Mouse (Mus musculus) gastrocnemius, postnatal 4 days (tissue): ENCODE measurements around the gene Cstf1. TPM values are rescaled to one million over a fixed set of nuclear protein-coding genes. Genes with fewer than 3 reads are reported as not detected.

Experiments used
- DNase-seq, 2 experiments: peaks; one replicate each; pipeline ENCODE4 v3.0.0; 2021 to 2022; ENCODE audit warnings: low spot score in 2 of 2, mixed read lengths in 2 of 2
- total RNA-seq, 2 experiments: library from RNA; stranded (reverse); gene quantifications; 2 replicates each; pipeline ENCODE4 v1.2.3; 2021

Cstf1 gene
- total RNA-seq, 2 experiments from 2014 or later: 27.0 to 29.9 TPM

DNA sequence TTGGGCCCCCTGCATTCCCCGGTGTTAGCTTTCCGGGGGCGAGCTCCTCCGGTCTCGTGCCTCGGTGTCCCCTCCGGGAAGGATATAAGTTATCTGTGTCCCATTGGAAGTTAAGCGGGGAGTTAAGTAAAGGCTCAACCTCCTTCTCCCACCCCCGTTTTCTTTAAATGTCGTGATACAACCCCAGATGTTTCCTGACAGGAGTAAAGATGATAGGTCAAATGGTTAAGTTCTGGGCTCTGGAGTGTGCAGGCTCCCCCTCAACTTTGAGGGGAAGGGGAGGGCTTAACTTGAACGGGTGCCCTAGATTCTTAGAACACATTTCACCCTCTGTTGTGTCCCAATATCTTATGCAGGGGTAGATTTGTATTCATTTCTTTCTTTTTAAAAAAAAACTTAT, 777 bp downstream of the Cstf1 start:
- no peak for DNase-seq

DNA sequence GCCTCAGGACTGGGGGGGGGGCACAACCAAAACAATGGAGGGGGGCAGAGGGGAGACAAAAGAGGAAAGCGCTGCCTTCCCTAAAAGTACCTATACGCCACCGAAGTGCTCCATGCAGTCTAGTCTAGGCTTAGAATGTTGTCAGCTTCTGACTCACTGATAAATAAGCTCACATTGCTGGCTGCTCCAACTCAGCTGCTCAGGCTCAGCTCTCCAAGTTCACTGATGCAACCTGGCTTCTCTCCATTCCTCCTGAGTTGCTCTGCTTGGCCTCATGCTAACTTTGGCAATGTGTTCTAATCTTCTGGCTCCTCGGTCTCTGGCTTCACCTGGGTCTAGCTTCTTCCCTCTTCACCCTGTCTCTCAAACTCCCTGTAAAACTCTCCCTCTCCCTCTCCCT, 6.1 kb downstream of the Cstf1 start:
- DNase-seq: no peak

DNA sequence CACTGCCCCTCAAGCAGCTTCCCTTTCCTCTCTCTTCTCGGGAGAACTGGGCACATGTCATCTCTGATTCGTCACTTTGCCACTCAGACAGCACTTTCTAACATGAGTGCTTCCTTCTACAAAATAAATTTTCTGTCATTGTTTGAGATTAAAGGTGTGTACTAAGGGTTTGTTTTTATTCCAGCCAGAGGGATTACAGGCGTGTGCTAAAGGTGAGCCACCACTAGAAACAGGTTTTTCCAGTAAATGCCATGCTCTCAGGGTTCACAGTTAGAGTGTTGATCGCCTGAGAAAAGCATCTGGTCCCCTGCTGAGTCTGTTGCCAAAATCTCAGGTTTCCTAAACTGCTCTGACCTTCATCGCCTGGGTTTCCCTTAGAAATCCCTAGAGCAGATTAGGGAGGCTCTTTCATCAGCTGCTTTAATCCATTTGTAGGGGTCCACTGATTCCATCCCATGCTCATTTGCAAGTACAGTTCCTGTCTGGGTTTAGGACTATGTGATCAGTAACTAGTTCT, 6.6 kb downstream of the Cstf1 start:
- DNase-seq: no peak

DNA sequence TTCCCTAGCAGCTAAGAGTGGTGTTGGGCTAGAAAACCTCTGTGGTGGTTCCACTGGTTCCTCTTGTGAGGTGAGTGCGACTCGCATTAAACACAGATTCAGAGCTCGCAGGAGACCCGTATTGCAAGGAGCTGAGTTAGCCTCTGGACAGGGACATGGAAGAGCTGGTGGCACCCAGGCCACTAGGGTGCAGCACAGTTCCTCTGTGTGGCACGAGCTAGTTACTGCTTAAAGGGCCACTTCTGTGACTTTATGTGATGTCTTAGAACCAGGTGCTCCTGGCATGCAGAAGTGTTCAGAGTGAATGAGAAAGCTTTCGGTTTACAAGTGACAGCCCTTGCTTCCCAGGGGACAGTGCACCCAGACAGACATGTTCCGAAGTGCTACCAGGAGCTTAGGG, 7.9 kb downstream of the Cstf1 start:
- no peak for DNase-seq

DNA sequence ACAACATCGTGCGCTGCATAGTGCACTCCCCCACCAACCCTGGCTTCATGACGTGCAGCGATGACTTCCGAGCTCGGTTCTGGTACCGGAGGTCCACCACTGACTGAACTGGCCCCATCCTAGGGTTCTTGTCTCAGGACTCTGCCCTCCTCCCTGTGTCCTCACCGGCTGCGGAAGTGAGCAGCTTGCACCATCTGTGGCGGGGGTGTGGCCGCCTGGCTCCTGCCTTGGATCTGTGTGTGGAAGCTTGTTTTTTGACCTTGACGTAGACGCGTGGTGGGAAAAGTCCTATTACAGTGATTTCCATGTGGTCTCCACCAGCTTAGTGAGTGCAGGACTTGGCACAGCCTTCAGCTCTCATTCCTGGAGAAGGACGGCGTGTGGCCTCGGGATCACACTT, 10.0 kb downstream of the Cstf1 start:
- no peak for DNase-seq

DNA sequence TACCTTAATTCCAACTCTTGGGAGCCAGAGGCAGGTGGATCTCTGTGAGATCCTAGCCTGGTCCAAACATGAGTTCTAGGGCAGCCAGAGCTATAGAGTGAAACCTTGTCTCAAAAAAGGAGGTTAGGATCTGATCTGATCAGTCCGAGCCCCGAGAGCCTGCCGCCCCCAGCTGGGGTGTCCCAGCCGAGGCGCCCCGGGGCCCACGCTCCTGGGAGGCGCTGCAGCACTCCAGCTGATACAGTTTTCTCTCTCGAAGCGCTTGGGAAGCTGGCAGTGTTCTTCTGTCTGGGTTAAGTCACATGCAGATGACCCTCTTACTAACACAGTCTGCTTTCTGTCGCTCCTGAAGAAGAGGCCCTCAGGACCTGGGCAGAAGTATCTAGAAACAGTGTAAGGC, 10.9 kb downstream of the Cstf1 start:
- DNase-seq: no peak

DNA sequence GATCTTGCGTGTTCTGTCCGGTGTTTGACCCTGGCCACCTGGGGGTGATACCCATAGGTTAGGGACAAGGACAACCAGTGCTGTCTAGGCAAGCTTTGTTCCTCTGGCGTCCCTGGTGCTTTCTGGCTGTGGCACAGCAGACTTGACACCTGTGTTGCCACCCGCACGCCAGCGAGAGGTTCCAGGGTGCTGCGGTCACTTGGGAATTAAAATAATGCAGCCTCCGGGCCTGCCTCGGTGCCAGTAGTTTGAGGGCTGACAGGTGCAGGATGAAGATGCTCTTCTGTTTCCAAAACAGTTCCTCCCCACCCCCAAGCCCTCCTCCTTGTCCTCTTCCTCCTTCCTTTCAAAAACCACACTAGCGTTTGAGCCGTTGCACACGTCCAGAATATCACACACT, 11.4 kb downstream of the Cstf1 start:
- DNase-seq: no peak

DNA sequence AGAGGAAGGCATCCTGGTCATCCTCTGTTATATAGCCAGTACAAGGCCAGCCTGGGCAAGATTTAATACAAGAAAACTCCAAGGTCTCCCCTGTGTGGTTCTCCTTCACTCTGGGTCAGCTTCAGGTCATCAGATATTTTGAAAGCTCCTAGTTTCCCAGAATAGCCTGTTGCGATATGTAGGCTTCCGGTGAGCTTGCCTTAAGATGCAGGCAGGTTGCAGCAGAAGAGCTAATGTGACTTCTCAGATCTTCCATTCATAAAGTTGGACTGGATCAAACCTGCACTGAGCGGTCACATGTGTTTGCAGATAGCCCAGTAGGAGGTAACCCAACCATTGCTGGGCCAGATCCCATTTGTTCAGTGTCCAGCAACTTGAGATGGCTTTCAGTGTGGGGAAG, 14.2 kb downstream of the Cstf1 start:
- DNase-seq: no peak

DNA sequence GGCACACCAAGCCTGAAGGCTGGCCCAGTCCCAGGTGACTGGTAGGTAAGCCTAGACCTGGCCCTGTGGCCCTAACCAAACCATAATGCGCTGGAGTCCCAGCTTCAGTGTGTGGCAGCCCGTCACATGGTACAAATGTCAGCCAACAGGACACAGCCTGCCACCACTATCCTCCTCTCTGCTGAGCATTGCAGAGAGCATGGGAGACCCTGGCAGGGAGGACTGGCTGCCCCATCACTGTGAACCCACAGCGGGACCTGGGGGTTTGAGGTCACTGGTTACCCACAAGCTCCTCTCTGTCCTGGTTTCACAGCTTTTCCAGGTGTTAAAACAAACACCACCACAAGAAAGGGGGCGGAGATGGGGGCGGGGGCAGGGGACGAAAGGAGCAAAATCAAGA, 19.9 kb downstream of the Cstf1 start:
- no peak for DNase-seq

DNA sequence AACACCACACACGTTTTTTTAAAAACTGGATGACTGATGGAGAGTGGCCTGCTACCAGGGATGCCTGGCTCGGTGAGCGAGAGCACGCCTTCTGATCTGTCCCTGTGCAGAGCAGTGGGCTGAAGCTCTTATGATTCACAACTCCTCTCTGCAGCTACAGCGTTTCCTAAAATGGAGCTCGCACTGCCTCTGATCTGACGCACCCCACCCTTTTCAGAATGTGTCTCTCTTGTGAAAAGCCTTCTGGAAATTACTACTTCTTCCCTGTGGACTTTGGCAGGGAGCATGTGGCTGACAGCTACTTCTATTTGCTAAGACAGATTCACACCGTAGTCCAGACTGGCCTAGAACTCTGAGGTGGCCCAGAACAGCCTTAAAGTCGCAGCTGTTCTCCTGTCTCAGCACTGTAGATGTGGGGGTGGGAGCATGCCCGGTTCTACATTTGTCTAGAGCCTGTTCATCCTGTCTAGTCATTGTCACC, 21.6 kb downstream of the Cstf1 start:
- DNase-seq: no peak

DNA sequence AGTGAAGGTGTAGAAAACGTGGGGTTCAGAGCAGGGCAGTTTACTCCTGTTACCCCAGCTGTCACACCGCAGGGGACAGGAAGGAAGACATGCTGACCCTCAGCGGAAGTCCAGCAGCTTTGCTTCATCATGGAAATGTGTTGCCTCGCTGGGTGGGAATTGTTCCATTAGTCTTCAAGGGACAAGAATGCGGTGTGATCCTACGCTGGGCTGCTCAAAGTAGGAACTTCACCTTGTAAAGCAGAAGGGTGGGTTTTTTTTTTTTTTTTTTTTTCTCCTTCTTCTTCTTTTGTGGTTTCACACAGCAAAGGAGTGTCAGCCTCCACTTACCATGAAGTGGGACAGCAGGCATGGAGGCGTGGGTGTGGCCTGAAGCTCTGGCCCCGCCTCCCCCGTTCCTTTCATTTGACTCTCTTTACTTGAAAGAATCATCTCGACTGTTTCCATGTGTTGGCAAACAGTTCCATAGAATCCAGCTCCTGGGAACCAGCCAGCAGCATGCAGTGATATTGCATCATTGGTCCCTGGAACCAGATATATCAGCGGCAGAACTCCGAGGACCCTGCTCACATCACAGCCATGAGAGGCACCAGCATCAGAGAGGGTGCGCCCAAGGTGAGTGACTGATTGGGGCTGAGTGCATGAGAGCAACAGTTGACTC, 23.0 kb downstream of the Cstf1 start, which contains the start of gene Cass4:
Gene Cass4, plus strand, starts transcription at position 404 of the 661 bp plus-strand sequence.
- no peak for DNase-seq

DNA sequence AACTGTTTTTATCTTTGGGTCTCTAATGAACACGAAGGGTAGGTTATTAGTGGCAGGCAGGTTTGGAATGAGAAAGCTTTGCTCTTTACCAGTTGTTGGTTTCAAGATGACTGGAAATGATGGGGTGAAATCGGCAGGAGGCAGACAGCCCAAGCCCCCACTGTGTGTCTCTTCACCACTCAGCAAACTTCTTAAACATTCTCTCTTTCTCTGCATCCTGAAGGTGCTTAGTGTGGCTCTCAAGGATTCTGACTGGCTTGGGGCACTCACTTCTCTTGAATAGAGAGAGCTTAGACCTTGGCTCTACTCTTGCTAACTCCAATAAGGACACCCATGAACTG, 23.5 kb downstream of the Cstf1 start:
- DNase-seq: no peak

DNA sequence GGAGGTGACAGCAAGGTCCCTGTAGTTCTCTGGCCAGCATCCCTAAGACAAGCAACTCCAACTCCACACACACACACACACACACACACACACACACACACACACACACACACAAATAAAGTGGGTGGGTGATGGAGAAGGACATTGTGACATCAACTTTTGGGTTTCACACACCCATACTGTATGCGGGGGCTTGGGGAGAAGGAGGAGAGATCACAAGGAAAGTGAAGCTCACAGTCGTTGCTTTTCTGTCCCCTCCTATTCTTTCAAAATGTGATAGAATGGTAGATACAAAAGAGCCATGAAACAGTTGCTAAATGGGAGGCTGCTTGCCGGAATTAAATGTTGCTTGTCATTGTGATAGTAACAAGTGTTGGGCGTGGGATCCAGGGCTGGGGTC, 24.2 kb downstream of the Cstf1 start:
- DNase-seq: no peak

DNA sequence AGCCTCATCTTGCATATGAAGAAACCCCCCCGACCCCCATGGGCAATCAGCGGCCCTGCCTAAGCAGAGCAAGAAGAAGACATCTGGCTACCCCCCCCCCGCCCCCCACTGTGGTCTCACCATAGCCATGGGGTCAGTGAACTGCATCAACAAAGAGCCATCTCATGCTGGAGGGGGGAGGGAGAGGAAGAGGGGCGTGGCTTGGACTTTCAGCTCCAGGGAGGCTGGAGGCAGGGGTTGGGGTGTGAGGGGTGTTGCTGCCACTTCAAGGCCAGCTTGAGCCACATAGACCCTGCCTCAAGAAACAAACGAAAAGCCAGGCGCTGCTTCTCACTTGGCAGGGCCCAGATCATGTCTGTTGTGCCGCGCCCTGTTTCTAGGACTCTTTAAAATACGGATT, 25.5 kb downstream of the Cstf1 start:
- no peak for DNase-seq

DNA sequence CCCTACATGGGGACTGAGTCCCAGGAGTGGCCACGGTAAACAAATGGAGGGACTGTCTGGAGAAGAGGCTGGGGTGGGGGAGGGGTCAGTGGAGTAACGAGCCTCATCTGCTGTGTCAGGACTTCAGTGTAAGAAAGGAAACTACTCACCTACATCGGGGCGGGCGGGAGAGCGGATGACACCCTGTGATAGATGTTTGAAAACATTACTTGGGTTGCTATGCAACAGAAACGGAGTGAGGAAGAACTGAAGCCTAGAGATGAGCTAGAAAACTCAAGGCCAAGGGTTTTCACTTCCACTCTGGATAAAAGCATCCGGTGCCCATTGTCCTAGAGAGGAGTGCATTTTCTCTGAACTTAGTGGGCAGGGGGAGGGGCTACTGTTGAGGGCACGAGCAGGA, 29.4 kb downstream of the Cstf1 start:
- DNase-seq: no peak

DNA sequence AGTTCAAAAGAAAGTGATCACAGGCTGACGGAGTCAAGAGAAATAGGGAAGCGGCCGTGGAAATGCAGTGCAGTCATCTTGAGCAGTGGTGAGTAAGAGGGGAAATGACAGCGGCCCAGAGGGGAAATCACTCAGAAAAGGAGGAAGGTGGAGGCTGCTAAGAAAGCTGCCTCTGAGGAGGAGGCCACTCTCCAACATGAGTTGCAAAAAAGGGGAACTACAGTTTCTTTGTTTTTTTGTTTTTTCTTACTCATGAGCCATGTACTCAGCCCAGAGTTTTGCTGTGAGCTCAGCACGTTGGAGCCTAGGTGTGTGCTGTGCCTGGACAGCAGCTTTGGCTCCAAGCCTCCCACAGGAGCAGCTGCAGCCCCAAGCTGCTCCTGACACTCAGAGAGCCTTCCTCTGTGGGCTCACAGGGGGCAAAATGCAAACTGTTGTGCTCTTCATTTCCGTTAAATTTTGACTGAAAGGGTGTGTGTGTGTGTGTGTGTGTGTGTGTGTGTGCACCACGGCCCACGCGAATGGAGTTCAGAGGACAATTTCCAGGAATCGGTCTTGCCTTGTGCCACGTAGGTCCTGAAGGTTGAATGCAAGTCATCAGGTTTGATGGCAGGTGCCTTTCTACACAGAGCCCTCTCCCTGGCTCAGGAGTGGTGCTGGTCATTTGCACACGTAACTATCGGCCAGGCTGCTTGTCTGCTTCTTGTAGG, 30.8 kb downstream of the Cstf1 start:
- DNase-seq: no peak

DNA sequence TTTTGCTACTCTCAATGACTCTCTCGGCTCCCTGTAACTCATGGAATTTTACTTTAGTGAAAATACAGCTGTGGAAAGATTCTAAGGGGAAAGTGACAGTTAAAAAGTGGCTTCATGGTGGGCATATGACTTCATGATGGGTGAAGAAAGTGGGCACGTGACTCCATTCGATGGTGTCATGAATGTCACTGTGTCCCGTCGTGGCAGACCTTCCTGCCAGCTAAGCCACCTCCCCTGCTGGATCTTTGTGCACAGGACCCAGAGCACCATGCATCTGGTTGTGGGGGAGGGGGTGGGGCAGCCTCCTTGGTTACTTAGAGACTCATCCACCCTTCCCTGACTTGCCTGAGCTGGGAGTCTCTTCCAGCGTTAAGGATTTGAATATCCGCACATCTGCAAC, 33.8 kb downstream of the Cstf1 start:
- no peak for DNase-seq

DNA sequence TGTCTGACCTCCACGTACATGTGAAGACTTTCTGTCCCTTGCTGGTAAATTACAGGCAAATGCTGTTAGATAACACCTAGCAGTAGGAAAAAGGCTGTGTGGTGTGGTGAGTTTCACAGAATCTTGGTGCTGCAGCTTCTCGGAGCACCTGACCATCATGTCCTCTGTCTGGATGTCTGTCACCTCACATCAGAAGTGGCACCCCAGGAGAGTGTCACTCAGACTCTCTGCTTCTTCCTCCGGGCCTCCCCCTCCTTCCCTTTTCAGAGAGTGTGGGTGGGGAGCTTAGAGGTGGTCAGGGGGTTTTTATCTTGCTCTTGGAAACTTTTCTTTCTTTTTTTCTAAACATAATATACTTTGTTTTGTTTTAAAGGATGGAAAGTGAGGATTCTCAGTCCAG, 34.5 kb downstream of the Cstf1 start:
- DNase-seq: no peak

DNA sequence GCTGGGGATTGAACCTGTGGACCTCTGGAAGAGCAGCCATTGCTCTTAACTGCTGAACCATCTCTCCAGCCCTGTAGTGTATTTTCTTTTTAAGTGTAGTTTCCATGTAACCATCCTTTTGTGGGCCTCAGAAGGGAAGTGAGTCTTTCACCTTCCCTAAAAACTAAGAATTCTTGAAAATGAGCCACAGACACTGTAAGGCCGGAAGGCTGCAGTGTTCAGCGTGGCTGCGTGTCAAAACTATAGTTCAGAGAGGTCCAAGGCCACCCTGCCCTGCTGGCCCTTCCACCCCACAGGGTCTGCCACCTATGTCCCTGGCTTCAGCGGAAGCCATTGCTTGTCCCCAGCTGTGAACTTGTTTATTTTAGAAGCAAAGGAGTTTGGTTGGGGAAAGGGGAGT, 35.7 kb downstream of the Cstf1 start:
- DNase-seq: no peak

DNA sequence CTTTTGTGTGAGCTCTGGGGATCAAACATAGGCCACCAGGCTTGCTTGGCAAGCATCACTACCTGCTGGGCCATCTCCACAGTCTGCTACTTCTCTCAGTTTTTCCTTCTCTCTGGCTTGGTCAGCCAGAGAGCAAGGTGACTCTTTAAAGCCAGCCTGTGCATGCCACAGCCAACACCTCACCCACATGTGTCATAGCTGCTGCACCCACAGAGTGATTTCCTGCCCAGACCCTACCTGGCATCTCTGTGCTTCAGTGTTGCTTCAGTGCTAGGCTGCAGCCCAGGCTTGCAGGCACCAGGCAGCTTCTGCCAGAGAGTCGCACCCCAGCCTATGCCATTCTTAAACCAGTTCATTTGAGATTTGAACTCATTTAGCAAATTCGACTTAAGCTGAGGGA, 37.0 kb downstream of the Cstf1 start:
- no peak for DNase-seq

DNA sequence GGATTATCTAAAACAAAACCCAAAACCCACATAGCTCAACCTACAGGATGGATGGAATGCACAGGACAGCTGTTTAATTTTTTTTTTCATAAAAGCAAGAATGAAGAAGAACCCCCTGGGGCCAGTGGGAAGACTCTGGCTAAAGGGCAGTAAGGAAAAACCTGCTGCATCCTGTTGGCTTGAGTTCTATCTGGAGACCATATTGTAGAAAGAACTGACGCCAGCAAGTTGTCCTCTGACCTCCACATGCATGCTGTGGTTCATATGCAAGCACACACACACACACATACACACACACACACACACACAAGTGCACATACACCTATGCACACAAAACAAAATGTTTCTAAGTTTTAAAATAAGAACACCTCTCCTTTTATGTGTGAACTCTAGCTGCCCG, 40.2 kb downstream of the Cstf1 start:
- no peak for DNase-seq

DNA sequence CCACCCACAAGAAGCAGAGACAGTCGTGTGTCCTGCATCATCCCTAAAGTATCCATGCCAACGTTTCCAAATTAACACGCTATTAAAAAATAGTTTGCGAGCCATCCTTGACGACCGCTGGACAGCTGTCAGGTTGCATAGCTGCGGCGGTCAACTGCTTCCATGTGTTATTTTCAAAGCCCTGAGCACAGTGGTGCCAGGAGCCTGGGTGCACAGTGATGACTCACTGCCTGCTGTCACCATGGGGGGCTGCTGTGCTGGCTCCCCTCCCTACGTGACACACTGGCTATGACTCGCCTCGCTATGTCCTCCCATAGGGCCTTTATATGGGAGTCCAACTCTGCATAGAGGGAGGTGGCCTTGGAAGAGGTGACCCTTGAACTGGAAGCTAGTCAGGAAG, 40.6 kb downstream of the Cstf1 start:
- peak in 1 of 2 experiments; percentile 26 for DNase-seq

DNA sequence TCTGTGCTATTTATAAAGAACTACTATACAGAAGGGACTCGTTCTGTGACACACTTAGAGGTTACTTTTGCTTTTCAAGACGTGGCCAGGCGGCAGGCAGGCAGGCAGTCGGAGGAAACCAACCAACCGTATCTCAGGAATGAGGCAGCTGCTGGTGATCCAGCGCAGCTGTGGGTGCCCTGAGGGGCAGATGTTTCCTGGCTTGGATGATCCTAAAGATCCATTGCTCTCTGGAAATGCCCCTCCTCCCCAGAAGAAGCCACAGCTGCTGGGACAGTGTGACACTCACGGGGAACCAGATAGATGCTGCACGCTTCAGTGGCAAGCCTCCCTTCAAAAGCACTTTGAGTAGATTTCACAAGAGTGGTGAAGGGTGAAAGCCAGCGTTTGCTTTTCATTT, 42.0 kb downstream of the Cstf1 start:
- peak in 1 of 2 experiments; percentile 39 for DNase-seq
